Mouse (Mus musculus): ENCODE results near the gene Cd200r1. TPM values are rescaled to one million over a fixed set of nuclear protein-coding genes. Genes with fewer than 3 reads are reported as not detected.

Gene Cd200r1
- polyA plus RNA-seq, 1 experiment, result 2.7 TPM

GRCm38 (mm10) chr16:44757700-44758099 is 7.8 kb upstream of the Cd200r1 start:
- no peak for DNase-seq
- WGBS, result 52% methylated on average over 8 of the region's 8 CpGs
- Histone ChIP-seq H3K4me3 (replicated peaks; ENCODE audit: extremely low read depth, low read depth, low read length) (no peak overlapping the region), H3K4me1 (ENCODE audit: control insufficient read depth, insufficient read depth, low read length) (no peaks in the 10 kb centered on the region)
- TF ChIP-seq CTCF (IDR thresholded peaks at IDR 0.05; ENCODE audit: insufficient read depth, low read length), result no peak

GRCm38 (mm10) chr16:44761811-44762210 is 3.7 kb upstream of the Cd200r1 start:
- 27% methylated on average over 1 of the region's 1 CpGs for WGBS
- DNase-seq, result no peak
- no peak overlapping the region for H3K4me3 ChIP-seq (replicated peaks; ENCODE audit: extremely low read depth, low read depth, low read length)
- TF ChIP-seq CTCF (IDR thresholded peaks at IDR 0.05; ENCODE audit: insufficient read depth, low read length) (no peak), POLR2A (IDR thresholded peaks at IDR 0.05; ENCODE audit: borderline replicate concordance, extremely low read depth, low read depth, low read length) (no peak)
- H3K4me1 ChIP-seq (ENCODE audit: control insufficient read depth, insufficient read depth, low read length), result no peaks in the 10 kb centered on the region

- no peak for TF ChIP-seq POLR2A (IDR thresholded peaks at IDR 0.05; ENCODE audit: borderline replicate concordance, extremely low read depth, low read depth, low read length)
- TF ChIP-seq CTCF (IDR thresholded peaks at IDR 0.05; ENCODE audit: insufficient read depth, low read length), result no peak
- DNase-seq, result no peak
- Histone ChIP-seq H3K4me1 (ENCODE audit: control insufficient read depth, insufficient read depth, low read length) (no peaks in the 10 kb centered on the region), H3K4me3 (replicated peaks; ENCODE audit: extremely low read depth, low read depth, low read length) (peak overlapping the region; percentile 9)
- 69% methylated on average over 9 of the region's 9 CpGs for WGBS
These were observed 870 bp downstream of the Cd200r1 start for GRCm38 (mm10) chr16:44766320-44766892.

- DNase-seq, result no peak
- TF ChIP-seq CTCF (IDR thresholded peaks at IDR 0.05; ENCODE audit: insufficient read depth, low read length), result no peak
- no peak for TF ChIP-seq POLR2A (IDR thresholded peaks at IDR 0.05; ENCODE audit: borderline replicate concordance, extremely low read depth, low read depth, low read length)
- 71% methylated on average over 7 of the region's 7 CpGs for WGBS
- Histone ChIP-seq H3K4me3 (replicated peaks; ENCODE audit: extremely low read depth, low read depth, low read length) (no peak overlapping the region), H3K4me1 (ENCODE audit: control insufficient read depth, insufficient read depth, low read length) (no peaks in the 10 kb centered on the region)
These were observed 2.0 kb downstream of the Cd200r1 start for GRCm38 (mm10) chr16:44767506-44767905.

GRCm38 (mm10) chr16:44767967-44768366 is 2.4 kb downstream of the Cd200r1 start:
- DNase-seq, result no peak

GRCm38 (mm10) chr16:44772577-44772976 is 7.0 kb downstream of the Cd200r1 start:
- H3K4me1 ChIP-seq (ENCODE audit: control insufficient read depth, insufficient read depth, low read length), result no peaks in the 10 kb centered on the region
- H3K4me3 ChIP-seq (replicated peaks; ENCODE audit: extremely low read depth, low read depth, low read length), result no peak overlapping the region
- TF ChIP-seq POLR2A (IDR thresholded peaks at IDR 0.05; ENCODE audit: borderline replicate concordance, extremely low read depth, low read depth, low read length) (no peak), CTCF (IDR thresholded peaks at IDR 0.05; ENCODE audit: insufficient read depth, low read length) (no peak)
- no peak for DNase-seq
- WGBS, result 66% methylated on average over 6 of the region's 6 CpGs

More at GRCm38 (mm10) chr16:44767967-44768366, 2.4 kb downstream of the Cd200r1 start:
- no peak overlapping the region for H3K4me3 ChIP-seq (replicated peaks; ENCODE audit: extremely low read depth, low read depth, low read length)
- TF ChIP-seq POLR2A (IDR thresholded peaks at IDR 0.05; ENCODE audit: borderline replicate concordance, extremely low read depth, low read depth, low read length), result no peak
- TF ChIP-seq CTCF (IDR thresholded peaks at IDR 0.05; ENCODE audit: insufficient read depth, low read length), result peak; percentile 40; the same call in 1 of the 2 replicates
- no peaks in the 10 kb centered on the region for H3K4me1 ChIP-seq (ENCODE audit: control insufficient read depth, insufficient read depth, low read length)
- WGBS, result 40% methylated on average over 2 of the region's 2 CpGs

- DNase-seq, result no peak
- 67% methylated on average over 3 of the region's 3 CpGs for WGBS
- no peak overlapping the region for H3K4me3 ChIP-seq (replicated peaks; ENCODE audit: extremely low read depth, low read depth, low read length)
- no peaks in the 10 kb centered on the region for H3K4me1 ChIP-seq (ENCODE audit: control insufficient read depth, insufficient read depth, low read length)
- TF ChIP-seq POLR2A (IDR thresholded peaks at IDR 0.05; ENCODE audit: borderline replicate concordance, extremely low read depth, low read depth, low read length) (no peak), CTCF (IDR thresholded peaks at IDR 0.05; ENCODE audit: insufficient read depth, low read length) (no peak)
These were observed 8.1 kb downstream of the Cd200r1 start for GRCm38 (mm10) chr16:44773673-44774072.

- H3K4me1 ChIP-seq (ENCODE audit: control insufficient read depth, insufficient read depth, low read length), result no peaks in the 10 kb centered on the region
- DNase-seq, result no peak
- WGBS, result 90% methylated on average over 6 of the region's 6 CpGs
- TF ChIP-seq POLR2A (IDR thresholded peaks at IDR 0.05; ENCODE audit: borderline replicate concordance, extremely low read depth, low read depth, low read length) (no peak), CTCF (IDR thresholded peaks at IDR 0.05; ENCODE audit: insufficient read depth, low read length) (no peak)
- H3K4me3 ChIP-seq (replicated peaks; ENCODE audit: extremely low read depth, low read depth, low read length), result no peak overlapping the region
These were observed 8.7 kb downstream of the Cd200r1 start for GRCm38 (mm10) chr16:44774201-44774600.

GRCm38 (mm10) chr16:44778538-44779147 is 13.1 kb downstream of the Cd200r1 start:
- TF ChIP-seq POLR2A (IDR thresholded peaks at IDR 0.05; ENCODE audit: borderline replicate concordance, extremely low read depth, low read depth, low read length) (no peak), CTCF (IDR thresholded peaks at IDR 0.05; ENCODE audit: insufficient read depth, low read length) (no peak)
- 30% methylated on average over 17 of the region's 17 CpGs for WGBS
- no peaks in the 10 kb centered on the region for H3K4me1 ChIP-seq (ENCODE audit: control insufficient read depth, insufficient read depth, low read length)
- H3K4me3 ChIP-seq (replicated peaks; ENCODE audit: extremely low read depth, low read depth, low read length), result peak overlapping the region; percentile 42
- DNase-seq, result no peak

- 83% methylated on average over 5 of the region's 5 CpGs for WGBS
These were observed 14.0 kb downstream of the Cd200r1 start for GRCm38 (mm10) chr16:44779494-44779893.

More at GRCm38 (mm10) chr16:44779494-44779893, 14.0 kb downstream of the Cd200r1 start:
- no peak for DNase-seq
- TF ChIP-seq CTCF (IDR thresholded peaks at IDR 0.05; ENCODE audit: insufficient read depth, low read length) (no peak), POLR2A (IDR thresholded peaks at IDR 0.05; ENCODE audit: borderline replicate concordance, extremely low read depth, low read depth, low read length) (no peak)
- Histone ChIP-seq H3K4me1 (ENCODE audit: control insufficient read depth, insufficient read depth, low read length) (no peaks in the 10 kb centered on the region), H3K4me3 (replicated peaks; ENCODE audit: extremely low read depth, low read depth, low read length) (no peak overlapping the region)

Data from lung, adult 2 months (tissue).